28 mouse cellular contexts compared by ENCODE assay signal in the genomic region with DNA sequence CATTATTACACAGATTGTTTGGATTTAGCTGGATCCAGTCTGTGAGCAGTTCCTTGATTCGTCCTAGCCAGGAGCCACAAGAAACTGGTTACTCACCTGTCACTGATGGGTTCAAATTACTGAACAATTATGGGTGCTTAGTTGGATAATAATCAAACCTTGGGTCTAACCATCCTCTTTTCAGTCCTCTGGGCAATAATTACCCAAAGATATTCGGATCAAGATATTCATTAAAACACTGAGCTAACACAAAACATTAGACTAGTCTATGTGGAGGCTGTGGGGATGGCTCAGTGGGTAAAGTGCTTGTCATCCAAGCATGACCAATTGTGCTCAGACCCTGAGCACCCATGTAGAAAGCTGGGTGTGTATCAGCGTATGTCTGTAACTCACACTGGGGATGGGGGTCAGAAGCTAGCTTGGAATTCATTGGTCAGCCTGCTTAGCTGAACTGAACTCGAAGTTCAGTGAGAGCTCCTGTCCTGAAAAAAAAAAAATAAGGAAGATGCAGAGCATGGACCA. TPM values are rescaled to one million over a fixed set of nuclear protein-coding genes. Genes with fewer than 3 reads are reported as not detected.
DNase-seq lines count a peak whose midpoint lies in the region; ATAC-seq and TF ChIP-seq lines count a peak whose summit lies in the region.
"Had no signal": no experiment of that assay in that cellular context is flagged by ENCODE, and none has a peak within 500 bp of the region (broad histone marks: within the 10 kb centered on the region; RNA-seq: fewer than 3 reads in every experiment).

No protein-coding gene starts in this region.

- H3K27ac ChIP-seq in kidney, embryonic 16.5 days (ENCODE audit: low read length): no peak overlapping the region
- H3K27ac ChIP-seq in kidney, postnatal 0 days: no peak overlapping the region
- H3K27ac ChIP-seq in heart, embryonic 11.5 days (ENCODE audit: low read depth, low read length): no peak overlapping the region
- H3K27ac ChIP-seq: forebrain, embryonic 10.5 days; forebrain, embryonic 13.5 days; heart, embryonic 13.5 days; hindbrain, embryonic 14.5 days; hindbrain, postnatal 0 days had no signal

- no peaks in the 10 kb centered on the region for H3K36me3 ChIP-seq in kidney, embryonic 16.5 days (ENCODE audit: insufficient read depth, low read length)
- no peaks in the 10 kb centered on the region for H3K36me3 ChIP-seq in kidney, postnatal 0 days (ENCODE audit: insufficient read depth, low read length)
- H3K36me3 ChIP-seq in heart, embryonic 11.5 days (ENCODE audit: control insufficient read depth, insufficient read depth, low read length): no peaks in the 10 kb centered on the region
- H3K36me3 ChIP-seq: forebrain, embryonic 10.5 days; heart, embryonic 13.5 days had no signal

- H3K4me2 ChIP-seq in kidney, embryonic 16.5 days (replicated peaks; ENCODE audit: low read depth, low read length): no peak overlapping the region
- H3K4me2 ChIP-seq in kidney, postnatal 0 days (ENCODE audit: low read length): no peak overlapping the region
- no peak overlapping the region for H3K4me2 ChIP-seq in heart, embryonic 11.5 days
- H3K4me2 ChIP-seq: forebrain, embryonic 13.5 days; heart, embryonic 13.5 days; hindbrain, embryonic 14.5 days had no signal

- TF ChIP-seq CTCF in kidney, postnatal 0 days (IDR thresholded peaks at IDR 0.05; ENCODE audit: low read depth): no peak

- H3K4me1 ChIP-seq in kidney, embryonic 16.5 days (ENCODE audit: insufficient read depth, low read length): no peaks in the 10 kb centered on the region
- H3K4me1 ChIP-seq in kidney, postnatal 0 days (replicated peaks; ENCODE audit: insufficient read depth, low read length): no peaks in the 10 kb centered on the region
- H3K4me1 ChIP-seq in heart, embryonic 11.5 days (ENCODE audit: control insufficient read depth, insufficient read depth, low read length): no peaks in the 10 kb centered on the region
- H3K4me1 ChIP-seq: forebrain, embryonic 10.5 days; forebrain, embryonic 13.5 days; heart, embryonic 13.5 days had no signal

- peak; percentile 62 to 78 for DNase-seq in kidney, adult 8-10 months
- DNase-seq in kidney, adult 18-20 months: no peak
- DNase-seq in kidney, postnatal 0 days (ENCODE audit: low spot score): peak; percentile 52
- no peak for DNase-seq in T-cell, adult 2 months (ENCODE audit: low spot score)
- DNase-seq: adrenal gland, adult 8-10 months; adrenal gland, postnatal 25 days; cerebellum, adult 11-12 months; cerebellum, adult 8-10 months; cerebellum, postnatal 10 days; cerebellum, postnatal 36 days; gastrocnemius, postnatal 25 days; heart, adult 18-20 months; heart, postnatal 14 days; heart, postnatal 4 days had no signal

- H3K27me3 ChIP-seq in kidney, embryonic 16.5 days (ENCODE audit: insufficient read depth, low read length): no peaks in the 10 kb centered on the region
- no peaks in the 10 kb centered on the region for H3K27me3 ChIP-seq in kidney, postnatal 0 days (ENCODE audit: insufficient read depth, low read length)
- H3K27me3 ChIP-seq in heart, embryonic 11.5 days (ENCODE audit: control insufficient read depth, insufficient read depth, low read length): no peaks in the 10 kb centered on the region
- H3K27me3 ChIP-seq: forebrain, embryonic 13.5 days; heart, embryonic 13.5 days had no signal

- H3K9me3 ChIP-seq in kidney, embryonic 16.5 days (ENCODE audit: low read length): peaks cover 97% of the 10 kb centered on the region
- H3K9me3 ChIP-seq in kidney, postnatal 0 days (replicated peaks; ENCODE audit: low read length): peaks cover 76% of the 10 kb centered on the region
- H3K9me3 ChIP-seq in heart, embryonic 11.5 days (replicated peaks; ENCODE audit: control insufficient read depth, low read length): peaks cover 97% of the 10 kb centered on the region

- peak; percentile 44; the same call in 1 of the 2 replicates for ATAC-seq in kidney, embryonic 16.5 days (ENCODE audit: low FRiP score, low TSS enrichment)
- peak; percentile 60 for ATAC-seq in kidney, postnatal 0 days (replicated peaks; ENCODE audit: low FRiP score, low read depth)
- no peak for ATAC-seq in heart, embryonic 11.5 days (replicated peaks; ENCODE audit: insufficient number of reproducible peaks, low FRiP score, low TSS enrichment)
- ATAC-seq: activated CD4-positive, CD25-positive, alpha-beta regulatory T cell, adult 4 months; CD4-positive, CD25-positive, alpha-beta regulatory T cell, adult 4 months; forebrain, embryonic 13.5 days; forebrain, embryonic 16.5 days; hindbrain, postnatal 0 days had no signal

- H3K4me3 ChIP-seq in kidney, embryonic 16.5 days (ENCODE audit: low read length): no peak overlapping the region
- H3K4me3 ChIP-seq in kidney, postnatal 0 days (replicated peaks; ENCODE audit: low read depth, low read length): no peak overlapping the region
- no peak overlapping the region for H3K4me3 ChIP-seq in heart, embryonic 11.5 days (ENCODE audit: low read depth, low read length)
- H3K4me3 ChIP-seq: forebrain, embryonic 10.5 days; forebrain, embryonic 13.5 days; heart, embryonic 13.5 days had no signal

- 54% methylated on average over 4 of the region's 4 CpGs for WGBS in kidney, embryonic 16.5 days
- 55% methylated on average over 4 of the region's 4 CpGs for WGBS in kidney, postnatal 0 days
- 55% methylated on average over 4 of the region's 4 CpGs for WGBS in heart, embryonic 11.5 days (ENCODE audit: insufficient replicate concordance)

- no peak overlapping the region for H3K9ac ChIP-seq in kidney, embryonic 16.5 days (replicated peaks; ENCODE audit: low read length)
- no peak overlapping the region for H3K9ac ChIP-seq in kidney, postnatal 0 days (ENCODE audit: low read depth, low read length)
- no peak overlapping the region for H3K9ac ChIP-seq in heart, embryonic 11.5 days (ENCODE audit: low read depth, low read length)
- H3K9ac ChIP-seq: forebrain, embryonic 13.5 days; heart, embryonic 13.5 days; hindbrain, embryonic 14.5 days had no signal

RNA-seq across cellular contexts. Expression of a gene that starts 9.2 kb away (rescaled TPM):
- polyA plus RNA-seq in kidney, embryonic 16.5 days (2015; fragmentation: Nextera tagmentation; extraction: Ambion mirVana): 1.3 and 2.8 TPM in 2 replicates
- polyA plus RNA-seq in kidney, postnatal 0 days (2015; fragmentation: Nextera tagmentation; extraction: Ambion mirVana): 0.60 and 0.66 TPM in 2 replicates
- 0.63 and 1.1 TPM in 2 replicates for polyA plus RNA-seq in heart, embryonic 11.5 days (2014; fragmentation: Nextera tagmentation; extraction: Ambion mirVana)

RNA-seq across cellular contexts. Expression of a gene that starts 24.2 kb away (rescaled TPM):
- 2.4 TPM in 2 replicates for polyA plus RNA-seq in kidney, embryonic 16.5 days (2015; fragmentation: Nextera tagmentation; extraction: Ambion mirVana)
- polyA plus RNA-seq in kidney, postnatal 0 days (2015; fragmentation: Nextera tagmentation; extraction: Ambion mirVana): 4.8 and 6.2 TPM in 2 replicates
- polyA plus RNA-seq in heart, embryonic 11.5 days (2014; fragmentation: Nextera tagmentation; extraction: Ambion mirVana): not detected in 2 replicates
- polyA plus RNA-seq: activated CD4-positive, CD25-positive, alpha-beta regulatory T cell, adult 4 months; C2C12; CD4-positive, CD25-positive, alpha-beta regulatory T cell, adult 4 months; embryonic facial prominence, embryonic 11.5 days; forebrain, embryonic 13.5 days; forebrain, embryonic 16.5 days; heart, embryonic 13.5 days; hindbrain, embryonic 11.5 days; hindbrain, embryonic 14.5 days had no signal

RNA-seq across cellular contexts. Expression of a gene that starts 30.4 kb away (rescaled TPM):
- 10.4 and 11.2 TPM in 2 replicates for polyA plus RNA-seq in kidney, embryonic 16.5 days (2015; fragmentation: Nextera tagmentation; extraction: Ambion mirVana)
- 11.7 and 13.6 TPM in 2 replicates for polyA plus RNA-seq in kidney, postnatal 0 days (2015; fragmentation: Nextera tagmentation; extraction: Ambion mirVana)
- polyA plus RNA-seq in heart, embryonic 11.5 days (2014; fragmentation: Nextera tagmentation; extraction: Ambion mirVana): 9.6 and 10.4 TPM in 2 replicates
- polyA plus RNA-seq: C2C12 had no signal

RNA-seq across cellular contexts. Expression of a gene that starts 35.6 kb away (rescaled TPM):
- polyA plus RNA-seq in kidney, embryonic 16.5 days (2015; fragmentation: Nextera tagmentation; extraction: Ambion mirVana): 68.4 and 84.9 TPM in 2 replicates
- 176 and 217 TPM in 2 replicates for polyA plus RNA-seq in kidney, postnatal 0 days (2015; fragmentation: Nextera tagmentation; extraction: Ambion mirVana)
- polyA plus RNA-seq in heart, embryonic 11.5 days (2014; fragmentation: Nextera tagmentation; extraction: Ambion mirVana): not detected in 2 replicates
- polyA plus RNA-seq: activated CD4-positive, CD25-positive, alpha-beta regulatory T cell, adult 4 months; C2C12; CD4-positive, CD25-positive, alpha-beta regulatory T cell, adult 4 months; embryonic facial prominence, embryonic 11.5 days; forebrain, embryonic 13.5 days; forebrain, embryonic 16.5 days; heart, embryonic 13.5 days; heart, embryonic 16.5 days; hindbrain, embryonic 11.5 days; hindbrain, embryonic 14.5 days; hindbrain, postnatal 0 days had no signal

RNA-seq across cellular contexts. Expression of a gene that starts 41.5 kb away (rescaled TPM):
- 168 and 187 TPM in 2 replicates for polyA plus RNA-seq in kidney, embryonic 16.5 days (2015; fragmentation: Nextera tagmentation; extraction: Ambion mirVana)
- 56.3 and 62.7 TPM in 2 replicates for polyA plus RNA-seq in kidney, postnatal 0 days (2015; fragmentation: Nextera tagmentation; extraction: Ambion mirVana)
- 117 and 118 TPM in 2 replicates for polyA plus RNA-seq in heart, embryonic 11.5 days (2014; fragmentation: Nextera tagmentation; extraction: Ambion mirVana)

Comparison
In these comparisons a context has a peak if more than half of its experiments do, and no peak if none do; other contexts are left out.
1. DNase-seq: peak in kidney, adult 8-10 months (2 of 2) and kidney, postnatal 0 days (single experiment); none in kidney, adult 18-20 months (single experiment) and T-cell, adult 2 months (single experiment).